Mouse (Mus musculus): ENCODE results near the gene Helq. TPM values are rescaled to one million over a fixed set of nuclear protein-coding genes. Genes with fewer than 3 reads are reported as not detected.

The Helq gene
- total and polyA plus RNA-seq, 2 experiments from 2014 or later: 9.4 to 11.1 TPM

- Histone ChIP-seq H3K27ac (no peak overlapping the region), H3K27me3 (ENCODE audit: insufficient read depth, low read length) (no peaks in the 10 kb centered on the region), H3K4me3 (ENCODE audit: low read length) (no peak overlapping the region), H3K4me2 (ENCODE audit: low read depth, low read length) (no peak overlapping the region), H3K36me3 (ENCODE audit: insufficient read depth, low read length) (peaks cover 30% of the 10 kb centered on the region), H3K4me1 (ENCODE audit: insufficient read depth, low read length) (no peaks in the 10 kb centered on the region), H3K9me3 (ENCODE audit: low read length) (no peaks in the 10 kb centered on the region), H3K9ac (replicated peaks; ENCODE audit: low read length) (no peak overlapping the region)
- ATAC-seq (no peak), DNase-seq (ENCODE audit: low spot score) (no peak)
- 92% methylated on average over 7 of the region's 7 CpGs for WGBS
- TF ChIP-seq CTCF (IDR thresholded peaks at IDR 0.05; ENCODE audit: low read depth): no peak
These were observed 36.7 kb downstream of the Helq start for GRCm38 (mm10) chr5:100761736-100762135.

- H3K36me3 ChIP-seq (ENCODE audit: insufficient read depth, low read length): peaks cover 25% of the 10 kb centered on the region
- H3K27me3 ChIP-seq (ENCODE audit: insufficient read depth, low read length): no peaks in the 10 kb centered on the region
- TF ChIP-seq CTCF (IDR thresholded peaks at IDR 0.05; ENCODE audit: low read depth): no peak
- no peak overlapping the region for H3K27ac ChIP-seq
- no peak overlapping the region for H3K9ac ChIP-seq (replicated peaks; ENCODE audit: low read length)
- DNase-seq (ENCODE audit: low spot score): no peak
- WGBS: 81% methylated on average over 10 of the region's 10 CpGs
- no peaks in the 10 kb centered on the region for H3K4me1 ChIP-seq (ENCODE audit: insufficient read depth, low read length)
- 0 out of 2 replicates have a peak, but pooled peaks have one; percentile 24 for ATAC-seq
- H3K9me3 ChIP-seq (ENCODE audit: low read length): no peaks in the 10 kb centered on the region
- H3K4me2 ChIP-seq (ENCODE audit: low read depth, low read length): no peak overlapping the region
- no peak overlapping the region for H3K4me3 ChIP-seq (ENCODE audit: low read length)
These were observed 38.2 kb downstream of the Helq start for GRCm38 (mm10) chr5:100760049-100760663.

- ATAC-seq (no peak), DNase-seq (ENCODE audit: low spot score) (no peak)
- Histone ChIP-seq H3K4me3 (ENCODE audit: low read length) (no peak overlapping the region), H3K4me1 (ENCODE audit: insufficient read depth, low read length) (no peaks in the 10 kb centered on the region), H3K9ac (replicated peaks; ENCODE audit: low read length) (no peak overlapping the region), H3K27me3 (ENCODE audit: insufficient read depth, low read length) (no peaks in the 10 kb centered on the region), H3K27ac (no peak overlapping the region), H3K9me3 (ENCODE audit: low read length) (no peaks in the 10 kb centered on the region), H3K36me3 (ENCODE audit: insufficient read depth, low read length) (peaks cover 11% of the 10 kb centered on the region; the same call in 1 of the 2 replicates), H3K4me2 (ENCODE audit: low read depth, low read length) (no peak overlapping the region)
- WGBS: 88% methylated on average over 5 of the region's 5 CpGs
- no peak for TF ChIP-seq CTCF (IDR thresholded peaks at IDR 0.05; ENCODE audit: low read depth)
These were observed 40.3 kb downstream of the Helq start for GRCm38 (mm10) chr5:100758121-100758520.

- DNase-seq (ENCODE audit: low spot score): peak; percentile 20
- no peak for TF ChIP-seq CTCF (IDR thresholded peaks at IDR 0.05; ENCODE audit: low read depth)
- H3K9ac ChIP-seq (replicated peaks; ENCODE audit: low read length): no peak overlapping the region
- no peaks in the 10 kb centered on the region for H3K27me3 ChIP-seq (ENCODE audit: insufficient read depth, low read length)
- H3K9me3 ChIP-seq (ENCODE audit: low read length): no peaks in the 10 kb centered on the region
- no peak for ATAC-seq
- no peaks in the 10 kb centered on the region for H3K4me1 ChIP-seq (ENCODE audit: insufficient read depth, low read length)
- no peak overlapping the region for H3K27ac ChIP-seq
- H3K4me2 ChIP-seq (ENCODE audit: low read depth, low read length): no peak overlapping the region
- no peaks in the 10 kb centered on the region for H3K36me3 ChIP-seq (ENCODE audit: insufficient read depth, low read length)
- H3K4me3 ChIP-seq (ENCODE audit: low read length): no peak overlapping the region
- WGBS: 34% methylated on average over 7 of the region's 7 CpGs
These were observed 45.0 kb downstream of the Helq start for GRCm38 (mm10) chr5:100753407-100753806.

GRCm38 (mm10) chr5:100751655-100752054, 46.7 kb downstream of the Helq start:
- H3K4me1 ChIP-seq (ENCODE audit: insufficient read depth, low read length): no peaks in the 10 kb centered on the region
- no peak overlapping the region for H3K4me3 ChIP-seq (ENCODE audit: low read length)
- H3K4me2 ChIP-seq (ENCODE audit: low read depth, low read length): no peak overlapping the region
- H3K27ac ChIP-seq: no peak overlapping the region
- ATAC-seq (peak; percentile 66; the same call in 1 of the 2 replicates), DNase-seq (ENCODE audit: low spot score) (peak; percentile 24)
- no peaks in the 10 kb centered on the region for H3K9me3 ChIP-seq (ENCODE audit: low read length)
- H3K36me3 ChIP-seq (ENCODE audit: insufficient read depth, low read length): no peaks in the 10 kb centered on the region
- H3K27me3 ChIP-seq (ENCODE audit: insufficient read depth, low read length): no peaks in the 10 kb centered on the region
- TF ChIP-seq CTCF (IDR thresholded peaks at IDR 0.05; ENCODE audit: low read depth): no peak
- 33% methylated on average over 4 of the region's 4 CpGs for WGBS
- H3K9ac ChIP-seq (replicated peaks; ENCODE audit: low read length): no peak overlapping the region

- no peaks in the 10 kb centered on the region for H3K36me3 ChIP-seq (ENCODE audit: insufficient read depth, low read length)
- H3K4me1 ChIP-seq (ENCODE audit: insufficient read depth, low read length): no peaks in the 10 kb centered on the region
- no peak overlapping the region for H3K4me2 ChIP-seq (ENCODE audit: low read depth, low read length)
- no peak for TF ChIP-seq CTCF (IDR thresholded peaks at IDR 0.05; ENCODE audit: low read depth)
- no peak overlapping the region for H3K4me3 ChIP-seq (ENCODE audit: low read length)
- no peaks in the 10 kb centered on the region for H3K27me3 ChIP-seq (ENCODE audit: insufficient read depth, low read length)
- H3K9ac ChIP-seq (replicated peaks; ENCODE audit: low read length): no peak overlapping the region
- no peak for DNase-seq (ENCODE audit: low spot score)
- no peak for ATAC-seq
- no peaks in the 10 kb centered on the region for H3K9me3 ChIP-seq (ENCODE audit: low read length)
- H3K27ac ChIP-seq: no peak overlapping the region
- WGBS: 81% methylated on average over 10 of the region's 10 CpGs
These were observed 47.7 kb downstream of the Helq start for GRCm38 (mm10) chr5:100750617-100751255.

- Histone ChIP-seq H3K27me3 (ENCODE audit: insufficient read depth, low read length) (no peaks in the 10 kb centered on the region), H3K9ac (replicated peaks; ENCODE audit: low read length) (no peak overlapping the region), H3K9me3 (ENCODE audit: low read length) (no peaks in the 10 kb centered on the region), H3K36me3 (ENCODE audit: insufficient read depth, low read length) (no peaks in the 10 kb centered on the region), H3K4me3 (ENCODE audit: low read length) (no peak overlapping the region), H3K4me2 (ENCODE audit: low read depth, low read length) (no peak overlapping the region), H3K27ac (no peak overlapping the region), H3K4me1 (ENCODE audit: insufficient read depth, low read length) (no peaks in the 10 kb centered on the region)
- no peak for ATAC-seq
- no peak for DNase-seq (ENCODE audit: low spot score)
- no peak for TF ChIP-seq CTCF (IDR thresholded peaks at IDR 0.05; ENCODE audit: low read depth)
- WGBS: 93% methylated on average over 8 of the region's 8 CpGs
These were observed 59.6 kb downstream of the Helq start for GRCm38 (mm10) chr5:100738802-100739201.
